Comparison of ENCODE assay signal across 8 mouse cellular contexts in the genomic region with DNA sequence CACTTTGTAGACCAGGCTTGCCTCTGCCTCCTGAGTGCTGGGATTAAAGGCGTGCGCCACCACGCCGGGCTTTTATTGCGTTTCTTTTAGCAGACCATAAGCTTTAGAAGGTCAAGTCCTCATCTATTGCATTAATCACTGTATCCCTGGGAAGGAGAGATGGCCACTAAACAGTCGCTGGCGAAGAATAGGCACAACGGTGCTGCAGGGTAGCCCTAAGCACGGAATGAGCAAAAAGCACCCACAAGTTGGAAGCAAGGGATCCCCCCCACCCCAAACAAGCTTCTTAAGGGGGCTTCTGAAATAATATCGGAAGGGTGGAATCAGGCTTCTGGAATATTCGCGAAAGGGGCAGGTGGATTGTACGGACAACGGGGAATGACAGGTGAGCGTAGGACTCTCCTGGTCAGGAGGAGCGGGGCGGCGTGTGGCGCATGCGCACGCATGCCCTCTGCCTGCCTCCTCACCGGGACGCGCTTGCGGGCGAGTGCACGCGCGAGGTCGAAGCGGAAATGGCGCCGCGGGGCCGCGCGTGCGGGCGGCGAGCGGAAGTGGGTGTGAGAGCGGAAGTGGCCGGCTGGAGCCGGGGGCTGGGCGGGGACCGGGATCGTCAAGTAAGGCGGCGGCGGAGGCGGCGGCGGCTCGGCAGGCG. TPM values are rescaled to one million over a fixed set of nuclear protein-coding genes. Genes with fewer than 3 reads are reported as not detected.
DNase-seq lines count a peak whose midpoint lies in the region; ATAC-seq and TF ChIP-seq lines count a peak whose summit lies in the region.

A gene (plus strand): TSS at position 147 of the 652 bp plus-strand sequence.

- DNase-seq in 416B (ENCODE audit: low read depth) = peak; percentile 95
- peak; percentile 98 for DNase-seq in heart, adult 8-10 months (ENCODE audit: low spot score)
- peak; percentile 97 for DNase-seq in kidney, adult 9 months
- peak; percentile 91 for DNase-seq in limb, embryonic 14.5 days (ENCODE audit: low spot score)
- peak; percentile 96 for DNase-seq in midbrain, postnatal 0 days (ENCODE audit: low spot score)
- peak; percentile 96 to 97 for DNase-seq in spleen, postnatal 14 days (ENCODE audit: low spot score in 2 of 2)

- peak within 1 kb of the TSS; percentile 82 for H3K4me3 ChIP-seq in bone marrow, adult 2 months (replicated peaks; ENCODE audit: control insufficient read depth, low read depth, low read length)
- peak within 1 kb of the TSS; percentile 97 for H3K4me3 ChIP-seq in embryonic facial prominence, embryonic 15.5 days (replicated peaks)
- peak within 1 kb of the TSS; percentile 99 for H3K4me3 ChIP-seq in limb, embryonic 14.5 days (replicated peaks; ENCODE audit: low read length)
- peak within 1 kb of the TSS; percentile 97 for H3K4me3 ChIP-seq in midbrain, postnatal 0 days (ENCODE audit: low read depth, low read length)

- H3K9me3 ChIP-seq in embryonic facial prominence, embryonic 15.5 days (replicated peaks) = no peaks in the 10 kb centered on the region
- no peaks in the 10 kb centered on the region for H3K9me3 ChIP-seq in limb, embryonic 14.5 days (ENCODE audit: control insufficient read depth, low read length)
- no peaks in the 10 kb centered on the region for H3K9me3 ChIP-seq in midbrain, postnatal 0 days (ENCODE audit: low read length)

- TF ChIP-seq CTCF in bone marrow, adult 2 months (IDR thresholded peaks at IDR 0.05; ENCODE audit: control insufficient read depth, insufficient read depth, low read length) = no peak
- no peak for TF ChIP-seq CTCF in midbrain, postnatal 0 days (IDR thresholded peaks at IDR 0.05)

- H3K4me2 ChIP-seq in embryonic facial prominence, embryonic 15.5 days (replicated peaks) = peak within 1 kb of the TSS; percentile 66
- H3K4me2 ChIP-seq in limb, embryonic 14.5 days (replicated peaks; ENCODE audit: low read depth, low read length, severe bottlenecking) = peak within 1 kb of the TSS; percentile 74
- H3K4me2 ChIP-seq in midbrain, postnatal 0 days (ENCODE audit: low read depth, low read length, poor library complexity, severe bottlenecking) = peak within 1 kb of the TSS; percentile 66

- no peaks in the 10 kb centered on the region for H3K27me3 ChIP-seq in embryonic facial prominence, embryonic 15.5 days
- H3K27me3 ChIP-seq in limb, embryonic 14.5 days (ENCODE audit: control insufficient read depth, insufficient read depth, low read length) = no peaks in the 10 kb centered on the region
- H3K27me3 ChIP-seq in midbrain, postnatal 0 days (ENCODE audit: insufficient read depth, low read length) = no peaks in the 10 kb centered on the region

- peak within 1 kb of the TSS; percentile 94 for H3K27ac ChIP-seq in bone marrow, adult 2 months (ENCODE audit: control insufficient read depth, insufficient read depth, low read depth, low read length, poor library complexity)
- peak within 1 kb of the TSS; percentile 91 for H3K27ac ChIP-seq in embryonic facial prominence, embryonic 15.5 days (replicated peaks)
- H3K27ac ChIP-seq in limb, embryonic 14.5 days (replicated peaks; ENCODE audit: low read depth, low read length) = peak within 1 kb of the TSS; percentile 81
- H3K27ac ChIP-seq in midbrain, postnatal 0 days (ENCODE audit: low read depth, low read length) = peak within 1 kb of the TSS; percentile 89

- TF ChIP-seq POLR2A in bone marrow, adult 2 months (IDR thresholded peaks at IDR 0.05; ENCODE audit: borderline replicate concordance, control insufficient read depth, low read depth, low read length) = no peak; the same call in 1 of the 2 replicates
- TF ChIP-seq POLR2A in limb, embryonic 14.5 days (IDR thresholded peaks at IDR 0.05; ENCODE audit: borderline replicate concordance, extremely low read depth, insufficient read depth, insufficient read length) = peak; percentile 66; the same call in 1 of the 2 replicates

- ATAC-seq in embryonic facial prominence, embryonic 15.5 days (ENCODE audit: insufficient number of reproducible peaks, low FRiP score, low TSS enrichment, low read depth) = peak; percentile 93
- ATAC-seq in limb, embryonic 14.5 days (ENCODE audit: low FRiP score, low read depth) = peak; percentile 95
- peak; percentile 95 for ATAC-seq in midbrain, postnatal 0 days (ENCODE audit: low FRiP score)

- H3K9ac ChIP-seq in embryonic facial prominence, embryonic 15.5 days = peak within 1 kb of the TSS; percentile 93
- peak within 1 kb of the TSS; percentile 89 for H3K9ac ChIP-seq in limb, embryonic 14.5 days (ENCODE audit: low read depth, low read length, severe bottlenecking)
- H3K9ac ChIP-seq in midbrain, postnatal 0 days (replicated peaks; ENCODE audit: low read length, poor library complexity, severe bottlenecking) = peak within 1 kb of the TSS; percentile 85

- 5% methylated on average over 54 of the region's 55 CpGs for WGBS in bone marrow, adult 2 months
- WGBS in embryonic facial prominence, embryonic 15.5 days = 2% methylated on average over 44 of the region's 55 CpGs
- 2% methylated on average over 45 of the region's 55 CpGs for WGBS in limb, embryonic 14.5 days
- 1% methylated on average over 42 of the region's 55 CpGs for WGBS in midbrain, postnatal 0 days

- no peaks in the 10 kb centered on the region for H3K36me3 ChIP-seq in embryonic facial prominence, embryonic 15.5 days
- peaks cover 2% of the 10 kb centered on the region; the same call in 1 of the 2 replicates for H3K36me3 ChIP-seq in limb, embryonic 14.5 days (ENCODE audit: control insufficient read depth, insufficient read depth, low read length)
- H3K36me3 ChIP-seq in midbrain, postnatal 0 days (ENCODE audit: insufficient read depth, low read length) = no peaks in the 10 kb centered on the region

- peaks cover 2% of the 10 kb centered on the region for H3K4me1 ChIP-seq in bone marrow, adult 2 months (ENCODE audit: control insufficient read depth, insufficient read depth, low read length)
- peaks cover 38% of the 10 kb centered on the region for H3K4me1 ChIP-seq in embryonic facial prominence, embryonic 15.5 days
- H3K4me1 ChIP-seq in limb, embryonic 14.5 days (ENCODE audit: control insufficient read depth, insufficient read depth, low read length) = peaks cover 20% of the 10 kb centered on the region
- H3K4me1 ChIP-seq in midbrain, postnatal 0 days (ENCODE audit: insufficient read depth, low read length) = peaks cover 23% of the 10 kb centered on the region

RNA-seq across cellular contexts. Expression of the gene that starts here (rescaled TPM):
- 95.9 and 150 TPM in 2 replicates for polyA plus RNA-seq in bone marrow, adult 2 months (2011; ENCODE audit: insufficient read depth, insufficient read length, low replicate concordance, missing spikeins)
- polyA plus RNA-seq in embryonic facial prominence, embryonic 15.5 days (2015; fragmentation: Nextera tagmentation; extraction: Ambion mirVana) = 401 and 415 TPM in 2 replicates
- 100 to 1,000 TPM; 111 to 149 (median 137) TPM for total RNA-seq in heart, adult 8-10 months (2022)
- 193 and 230 TPM in 2 replicates for polyA plus RNA-seq in limb, embryonic 14.5 days (2012; rRNA removed)
- 344 and 345 TPM in 2 replicates for polyA plus RNA-seq in limb, embryonic 14.5 days (2014; fragmentation: Nextera tagmentation; extraction: Ambion mirVana)
- total RNA-seq in midbrain, postnatal 0 days (2014; rRNA removed) = 149 and 183 TPM in 2 replicates
- 442 and 464 TPM in 2 replicates for polyA plus RNA-seq in midbrain, postnatal 0 days (2015; fragmentation: Nextera tagmentation; extraction: Ambion mirVana)

Comparison
In these comparisons a context has a peak if more than half of its experiments do, and no peak if none do; other contexts are left out.
1. Peak in every context shown above with its lines: DNase-seq, ATAC-seq, H3K4me3 ChIP-seq and H3K27ac ChIP-seq.